Mouse (Mus musculus): Measurements from ENCODE around the gene Abcd3. TPM values are rescaled to one million over a fixed set of nuclear protein-coding genes. Genes with fewer than 3 reads are reported as not detected.

Gene Abcd3
- total and polyA plus RNA-seq, 3 experiments = 14.8 to 61.4 (median 29.9) TPM

DNA sequence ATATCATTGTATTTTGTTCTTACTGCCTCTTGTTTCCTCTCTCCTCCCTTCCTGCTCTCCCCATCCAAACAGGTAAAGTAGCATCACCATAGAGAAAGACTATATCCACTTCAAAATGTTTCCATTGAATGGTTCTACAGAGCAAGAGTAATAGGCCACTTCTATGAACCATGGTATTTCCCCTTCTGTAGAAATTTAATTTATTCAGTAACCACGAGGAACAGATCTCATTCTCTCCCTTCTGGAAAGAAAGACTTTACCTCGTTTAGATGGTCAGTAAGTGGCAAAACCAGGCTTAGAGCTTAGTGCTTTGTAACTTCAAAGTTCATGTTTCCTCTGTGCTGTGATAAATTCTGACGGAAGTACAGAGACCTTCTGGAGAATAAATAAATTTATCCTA lies 28.9 kb upstream of the Abcd3 start:
- Histone ChIP-seq H3K79me2 (ENCODE audit: control insufficient read depth, insufficient read depth, low read length, poor library complexity) (no peaks in the 10 kb centered on the region), H3K9me3 (replicated peaks; ENCODE audit: insufficient read depth, low read length) (no peaks in the 10 kb centered on the region), H3K36me3 (ENCODE audit: control insufficient read depth in 1 of 2, insufficient read depth in 2 of 2, low read length in 2 of 2) (peaks cover 0 to 17% of the 10 kb centered on the region in 2 experiments; a peak in 2 of 4 replicates), H3K9ac (ENCODE audit: control insufficient read depth, low read depth, low read length, poor library complexity, severe bottlenecking) (no peak overlapping the region), H3K27ac (ENCODE audit: control insufficient read depth, low read depth, low read length) (no peak overlapping the region), H3K4me1 (ENCODE audit: control insufficient read depth in 1 of 2, insufficient read depth in 2 of 2, low read length in 2 of 2) (peaks cover 14 to 28% of the 10 kb centered on the region in 2 experiments), H3K27me3 (ENCODE audit: control insufficient read depth in 1 of 2, insufficient read depth in 2 of 2, low read length in 2 of 2) (no peaks in the 10 kb centered on the region), H3K4me3 (ENCODE audit: control insufficient read depth in 1 of 2, insufficient read depth in 1 of 2, low read depth in 2 of 2, low read length in 2 of 2) (no peak overlapping the region)
- TF ChIP-seq MAX (IDR thresholded peaks at IDR 0.05; ENCODE audit: low read length) (no peak), BHLHE40 (IDR thresholded peaks at IDR 0.05; ENCODE audit: borderline replicate concordance, low read depth, low read length) (no peak)
- no peak for DNase-seq (ENCODE audit: low read depth, low spot score)

DNA sequence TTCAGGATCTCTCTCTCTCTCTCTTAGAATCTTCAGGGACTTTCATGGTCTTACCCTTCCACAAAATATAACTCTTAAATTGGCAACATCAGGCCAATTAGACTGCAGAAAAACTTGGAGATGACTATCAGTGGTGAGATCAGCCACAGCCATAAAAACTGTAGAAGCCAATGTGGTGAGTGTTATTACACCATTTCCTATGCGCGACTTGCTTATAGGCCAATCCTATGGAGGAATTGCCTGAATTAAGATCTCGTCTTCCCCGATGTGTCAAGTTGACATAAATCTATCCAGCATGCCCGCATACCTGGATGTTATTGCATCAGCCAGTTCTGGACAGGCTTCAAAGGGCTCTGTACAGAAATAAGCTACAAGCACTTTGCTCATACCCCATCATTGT lies 28.2 kb upstream of the Abcd3 start:
- H3K4me1 ChIP-seq (ENCODE audit: control insufficient read depth in 1 of 2, insufficient read depth in 2 of 2, low read length in 2 of 2) = peaks cover 14 to 28% of the 10 kb centered on the region in 2 experiments
- no peaks in the 10 kb centered on the region for H3K79me2 ChIP-seq (ENCODE audit: control insufficient read depth, insufficient read depth, low read length, poor library complexity)
- H3K9ac ChIP-seq (ENCODE audit: control insufficient read depth, low read depth, low read length, poor library complexity, severe bottlenecking) = no peak overlapping the region
- H3K4me3 ChIP-seq (ENCODE audit: control insufficient read depth in 1 of 2, insufficient read depth in 1 of 2, low read depth in 2 of 2, low read length in 2 of 2) = no peak overlapping the region
- H3K36me3 ChIP-seq (ENCODE audit: control insufficient read depth in 1 of 2, insufficient read depth in 2 of 2, low read length in 2 of 2) = peaks cover 0 to 17% of the 10 kb centered on the region in 2 experiments; a peak in 2 of 4 replicates
- DNase-seq (ENCODE audit: low read depth, low spot score) = no peak
- H3K27ac ChIP-seq (ENCODE audit: control insufficient read depth, low read depth, low read length) = no peak overlapping the region
- no peaks in the 10 kb centered on the region for H3K27me3 ChIP-seq (ENCODE audit: control insufficient read depth in 1 of 2, insufficient read depth in 2 of 2, low read length in 2 of 2)
- TF ChIP-seq EP300 (IDR thresholded peaks at IDR 0.05; ENCODE audit: low read depth in 1 of 2, low read length in 2 of 2) = no peak
- no peak for TF ChIP-seq TAL1 (IDR thresholded peaks at IDR 0.05; ENCODE audit: low read length)
- no peak for TF ChIP-seq CTCF (IDR thresholded peaks at IDR 0.05 in 2 of 3, conservative IDR thresholded peaks at IDR 0.05 in 1 of 3; ENCODE audit: control insufficient read depth in 1 of 3, insufficient read depth in 1 of 3, low read depth in 2 of 3, low read length in 3 of 3, poor library complexity in 1 of 3, severe bottlenecking in 1 of 3)
- no peak for TF ChIP-seq ETS1 (IDR thresholded peaks at IDR 0.05; ENCODE audit: low read depth, low read length)
- TF ChIP-seq E2F4 (IDR thresholded peaks at IDR 0.05; ENCODE audit: borderline replicate concordance, low read depth, low read length) = no peak
- TF ChIP-seq ZMIZ1 (IDR thresholded peaks at IDR 0.05; ENCODE audit: low read depth, low read length) = no peak
- TF ChIP-seq SIN3A (IDR thresholded peaks at IDR 0.05; ENCODE audit: low read length) = no peak
- TF ChIP-seq CHD1 (IDR thresholded peaks at IDR 0.05; ENCODE audit: low read depth, low read length) = no peak
- no peak for TF ChIP-seq POLR2AphosphoS5 (IDR thresholded peaks at IDR 0.05; ENCODE audit: borderline replicate concordance, low read depth, low read length)
- no peak for TF ChIP-seq GATA1 (IDR thresholded peaks at IDR 0.05; ENCODE audit: low read depth, low read length)
- no peak for TF ChIP-seq USF2 (IDR thresholded peaks at IDR 0.05; ENCODE audit: borderline replicate concordance in 1 of 2, insufficient read depth in 1 of 2, low read depth in 1 of 2, low read length in 2 of 2)
- TF ChIP-seq TBP (IDR thresholded peaks at IDR 0.05; ENCODE audit: low read depth, low read length) = no peak
- TF ChIP-seq MAX (IDR thresholded peaks at IDR 0.05; ENCODE audit: low read length) = no peak
- H3K9me3 ChIP-seq (replicated peaks; ENCODE audit: insufficient read depth, low read length) = no peaks in the 10 kb centered on the region

Measured in MEL (cell line).